ENCODE assay signal across 24 mouse cellular contexts in genomic region chr5:135292001-135292400, GRCm38 (mm10). TPM values are rescaled to one million over a fixed set of nuclear protein-coding genes. Genes with fewer than 3 reads are reported as not detected.
"Had no signal": no experiment of that assay in that cellular context is flagged by ENCODE, and none has a peak within 500 bp of the region (broad histone marks: within the 10 kb centered on the region; RNA-seq: fewer than 3 reads in every experiment).

No protein-coding gene starts in this region.

- H3K4me1 ChIP-seq: kidney, embryonic 15.5 days; limb, embryonic 15.5 days; midbrain, embryonic 15.5 days; neural tube, embryonic 12.5 days; neural tube, embryonic 15.5 days; stomach, embryonic 15.5 days had no signal

- H3K36me3 ChIP-seq: kidney, embryonic 15.5 days; limb, embryonic 15.5 days; midbrain, embryonic 12.5 days; midbrain, embryonic 15.5 days; neural tube, embryonic 12.5 days; neural tube, embryonic 15.5 days; stomach, embryonic 15.5 days had no signal

- H3K4me3 ChIP-seq: kidney, embryonic 15.5 days; limb, embryonic 15.5 days; midbrain, embryonic 12.5 days; midbrain, embryonic 15.5 days; neural tube, embryonic 12.5 days; neural tube, embryonic 15.5 days; stomach, embryonic 15.5 days had no signal

- H3K27ac ChIP-seq: kidney, embryonic 15.5 days; limb, embryonic 15.5 days; liver, embryonic 14.5 days; macrophage; midbrain, embryonic 12.5 days; midbrain, embryonic 15.5 days; neural tube, embryonic 12.5 days; neural tube, embryonic 15.5 days; stomach, embryonic 15.5 days had no signal

- DNase-seq: kidney, adult 11 months; kidney, adult 8-10 months; kidney, postnatal 10 days; kidney, postnatal 36 days; left cerebral cortex, postnatal 4 days; liver, postnatal 0 days; lung, embryonic 14.5 days; retina, postnatal 1 day; right cerebral cortex, postnatal 25 days; spleen, adult 18-20 months; thymus, adult 2 months; thymus, postnatal 14 days had no signal

- H3K27me3 ChIP-seq: limb, embryonic 15.5 days; midbrain, embryonic 12.5 days; midbrain, embryonic 15.5 days; neural tube, embryonic 12.5 days; neural tube, embryonic 15.5 days; stomach, embryonic 15.5 days had no signal

- H3K9me3 ChIP-seq: kidney, embryonic 15.5 days; limb, embryonic 15.5 days; midbrain, embryonic 12.5 days; midbrain, embryonic 15.5 days; neural tube, embryonic 12.5 days; neural tube, embryonic 15.5 days; stomach, embryonic 15.5 days had no signal

RNA-seq across cellular contexts. Expression of gene Fzd9, which starts 41.0 kb away (rescaled TPM):
- polyA plus RNA-seq: macrophage had no signal

RNA-seq across cellular contexts. Expression of gene Fkbp6, which starts 57.8 kb away (rescaled TPM):
- total RNA-seq: layer of hippocampus, postnatal 14 days; megakaryocyte, adult 5-6 weeks had no signal
- polyA plus RNA-seq: kidney, embryonic 15.5 days; limb, embryonic 15.5 days; liver, postnatal 0 days; lung, embryonic 14.5 days; lung, postnatal 0 days; macrophage; midbrain, embryonic 12.5 days; midbrain, embryonic 15.5 days; neural tube, embryonic 12.5 days; thymus, adult 2 months had no signal
